Mouse (Mus musculus) ES-CJ7 (cell line): ENCODE measurements around the gene Exosc10.

Experiments
- DNase-seq: peaks from one replicate; pipeline ENCODE4 v3.0.0; 2011; ENCODE audit warnings: low read depth, low spot score

Exosc10 gene

DNA sequence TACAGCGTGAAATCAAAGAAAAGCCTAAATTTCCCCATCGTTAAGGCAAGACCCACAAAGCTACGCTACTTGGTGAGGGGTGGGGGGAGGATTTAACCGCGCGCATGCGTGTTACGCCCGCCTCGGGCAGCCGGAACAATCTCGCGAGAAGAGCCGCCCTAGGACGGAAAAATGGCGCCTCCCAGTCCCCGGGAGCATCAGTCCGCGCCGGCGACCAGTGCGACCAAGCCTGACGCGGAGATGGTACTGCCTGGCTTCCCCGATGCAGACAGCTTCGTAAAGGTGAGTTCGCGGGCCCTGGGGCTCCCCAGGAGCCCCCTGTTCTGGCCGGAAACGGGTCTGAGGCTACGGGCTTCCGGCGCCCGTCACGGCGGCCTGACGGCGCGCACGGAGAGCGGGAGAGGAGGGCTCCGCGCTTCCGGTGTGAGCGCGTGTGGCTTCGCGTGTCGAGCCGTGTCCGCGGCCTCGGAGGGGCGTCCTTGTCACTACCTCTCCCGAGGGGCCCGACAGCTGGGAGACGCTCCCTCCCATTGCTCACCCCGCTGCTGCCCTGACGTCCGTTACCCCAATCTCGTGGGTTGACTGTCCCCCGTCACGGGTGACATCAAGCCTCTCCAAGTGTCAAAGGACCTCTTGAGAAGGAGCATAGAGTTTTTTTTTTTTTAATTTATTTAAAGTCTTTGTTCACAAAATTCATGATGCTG lies at the start of gene Exosc10:
TSS of gene Exosc10 (plus strand) at position 133 of the 704 bp plus-strand sequence.
- peak; percentile 80 for DNase-seq

DNA sequence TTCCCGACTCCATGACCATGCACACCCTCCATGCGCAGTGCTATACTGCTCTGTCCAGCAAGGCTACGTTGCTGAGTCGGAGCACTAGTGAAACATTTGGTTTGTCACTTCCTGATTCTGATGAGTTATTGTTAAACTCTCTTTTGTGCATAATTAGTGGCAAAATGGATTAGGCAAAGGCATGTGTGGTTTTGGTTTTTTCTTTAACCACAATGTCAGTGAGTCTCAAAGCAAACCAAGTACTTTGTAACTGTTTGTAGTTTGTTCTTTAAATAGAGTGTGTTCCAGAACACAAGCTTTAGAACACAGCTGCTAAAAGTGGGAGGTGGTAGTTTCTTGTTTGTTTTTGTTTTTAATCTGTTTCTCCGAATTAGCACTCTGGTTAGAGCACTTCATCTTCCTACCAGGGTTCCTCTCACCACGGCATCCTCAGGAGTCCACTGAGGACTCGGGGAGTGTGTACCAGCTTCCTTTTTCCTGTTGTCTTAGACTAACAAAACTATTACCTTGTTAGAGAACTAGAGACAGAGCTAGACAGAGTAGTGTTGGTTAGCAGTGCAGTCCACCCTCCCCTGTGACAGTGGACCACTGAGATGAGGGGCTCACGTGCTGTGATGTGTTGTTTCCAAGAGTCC lies 48.7 kb upstream of the Exosc10 start:
- no peak for DNase-seq

DNA sequence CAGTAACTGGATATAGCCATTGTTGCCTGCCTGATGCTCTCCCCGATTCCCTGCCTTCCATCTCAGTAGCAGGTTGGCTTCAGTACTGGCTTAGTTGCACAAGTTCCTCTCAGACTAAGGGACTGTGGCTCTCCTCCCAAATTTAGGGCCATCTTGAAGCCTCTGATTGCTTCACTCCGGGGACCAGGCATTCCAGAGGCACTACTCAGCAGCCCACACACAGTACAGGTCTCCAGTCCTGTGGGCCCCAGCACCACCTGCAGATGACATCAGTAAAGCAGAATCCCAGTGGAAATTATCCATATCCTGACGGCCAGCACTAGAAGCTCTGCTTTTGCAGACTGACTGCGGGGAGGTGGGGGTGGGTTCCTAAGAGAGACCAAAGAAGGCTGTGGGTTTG lies 47.5 kb upstream of the Exosc10 start:
- no peak for DNase-seq

DNA sequence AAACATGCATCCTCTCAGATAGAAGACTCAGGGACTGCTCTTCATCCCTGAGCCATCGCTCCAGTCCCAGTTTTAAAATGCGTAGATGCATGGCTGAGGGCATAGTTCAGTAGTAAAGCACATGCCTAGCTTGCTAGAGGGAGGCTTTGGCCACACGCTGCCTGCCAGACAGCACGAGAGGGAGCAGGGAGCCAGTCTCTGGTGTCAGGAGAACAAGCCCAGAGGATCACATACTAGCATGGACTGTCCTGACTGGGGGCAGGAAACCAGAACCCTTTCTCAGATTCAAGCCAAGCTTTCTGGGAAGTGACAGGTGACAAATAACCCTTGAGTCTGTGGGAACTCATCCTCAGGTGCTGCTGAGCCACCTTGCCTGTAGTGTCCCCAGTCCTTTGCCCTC lies 46.9 kb upstream of the Exosc10 start:
- no peak for DNase-seq

DNA sequence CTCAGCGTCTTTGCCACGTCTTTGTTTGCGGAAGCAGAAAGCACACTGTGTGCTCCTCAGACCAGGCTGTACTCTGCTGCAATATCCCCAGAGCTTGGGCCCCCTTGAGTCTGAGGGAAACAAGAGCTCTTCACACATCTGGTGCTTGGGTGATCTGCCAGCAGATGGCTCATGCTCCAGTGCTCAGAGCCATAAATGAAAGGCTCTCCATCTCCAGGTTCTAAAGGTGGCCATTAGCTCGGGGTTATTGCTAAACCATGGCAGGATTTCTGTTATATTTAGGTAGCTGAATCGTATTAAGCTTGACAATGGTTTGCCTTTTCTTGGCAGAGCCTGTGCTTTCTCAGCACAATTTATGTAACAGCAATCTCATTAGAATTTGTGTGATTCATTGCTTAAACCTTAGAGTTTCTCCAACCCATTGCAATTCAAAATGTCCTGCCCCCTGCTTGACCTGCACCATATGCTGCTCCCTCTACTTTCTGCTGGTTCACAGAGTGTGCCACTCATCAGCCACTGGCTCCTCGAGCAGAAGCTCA lies 45.1 kb upstream of the Exosc10 start:
- DNase-seq: no peak

DNA sequence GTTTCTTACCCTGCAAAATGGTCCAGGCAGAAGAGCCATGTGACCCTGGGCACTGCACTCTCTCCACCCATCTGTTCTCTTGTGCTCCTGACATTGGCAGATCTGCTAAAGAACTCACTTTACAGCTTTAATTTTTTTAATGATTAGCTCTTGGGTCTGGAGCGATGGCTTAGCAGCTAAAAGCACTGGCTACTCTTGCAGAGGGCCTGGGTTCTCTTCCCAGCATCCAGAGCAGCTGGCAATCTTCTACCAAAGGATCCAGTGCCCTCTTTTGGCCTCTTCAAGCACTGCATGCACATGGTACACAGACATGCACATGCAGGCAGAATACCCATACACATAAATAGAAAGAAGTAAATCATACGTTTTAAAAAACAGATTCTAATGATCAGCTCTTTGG lies 42.9 kb upstream of the Exosc10 start:
- DNase-seq: peak; percentile 27

DNA sequence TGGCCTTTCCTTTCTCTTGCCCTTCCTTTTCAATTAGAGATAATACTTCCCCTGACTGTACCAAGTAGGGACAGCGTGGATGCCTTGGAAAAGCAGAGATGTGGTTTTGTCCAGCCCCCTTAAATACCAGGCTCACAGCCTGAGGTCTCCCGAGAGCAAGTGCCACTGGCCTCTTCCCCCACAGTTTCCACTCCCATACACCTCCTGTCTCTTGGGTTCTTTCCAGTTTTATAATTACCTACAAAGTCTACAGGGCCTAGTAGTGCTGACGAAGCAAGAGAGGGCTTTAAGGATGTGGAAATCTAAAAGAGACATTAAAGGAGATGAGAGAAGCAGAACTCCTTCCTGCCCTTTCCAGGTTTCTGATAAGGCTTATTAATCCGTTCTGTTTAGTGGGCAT lies 40.4 kb upstream of the Exosc10 start:
- no peak for DNase-seq

DNA sequence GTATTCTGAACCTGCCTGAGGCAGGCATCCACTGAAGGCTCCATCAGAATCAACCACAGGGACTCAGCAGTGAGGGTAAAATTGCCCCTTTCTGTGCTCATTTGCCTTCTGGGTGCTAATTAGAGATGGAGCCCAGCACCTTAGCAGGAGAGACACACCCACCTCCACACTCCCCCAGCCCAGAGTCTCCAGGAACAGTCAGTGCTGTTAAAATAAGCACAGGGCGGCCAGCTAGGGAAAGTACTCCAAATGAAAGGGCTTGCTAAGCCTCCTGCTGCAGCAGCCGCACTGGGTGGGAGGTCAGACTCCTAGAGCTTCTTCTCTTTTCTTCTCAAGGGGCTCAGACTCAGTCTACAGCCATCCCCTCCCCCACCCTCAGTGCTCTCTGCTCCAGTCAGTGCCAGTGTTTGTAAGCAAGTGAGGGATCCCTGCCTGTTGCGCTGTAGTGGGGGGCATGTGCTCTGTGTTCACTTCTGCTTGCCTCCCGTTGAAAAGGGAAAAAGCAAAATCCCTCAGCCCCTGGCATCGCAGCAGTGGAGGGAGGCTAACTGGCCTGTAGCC lies 39.9 kb upstream of the Exosc10 start:
- no peak for DNase-seq

DNA sequence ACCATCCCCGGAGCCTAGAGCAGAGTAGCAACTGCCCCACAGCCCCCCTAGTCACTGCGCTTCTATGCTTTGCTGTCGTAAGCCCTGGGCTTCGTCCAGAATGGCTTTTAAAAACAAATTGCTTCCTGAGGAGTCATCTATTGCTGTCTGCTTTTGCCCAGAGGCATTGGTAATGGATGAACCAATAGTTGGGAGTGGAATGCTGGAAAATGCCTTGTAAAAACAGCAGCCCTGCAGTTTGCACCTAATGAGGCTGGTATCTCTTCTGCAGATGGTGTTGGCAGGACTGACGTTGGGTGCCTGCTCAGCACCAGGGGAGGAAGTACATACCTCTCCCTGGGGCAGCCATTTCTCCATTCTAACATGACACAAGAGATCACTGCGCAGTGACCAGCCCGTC lies 34.7 kb upstream of the Exosc10 start:
- DNase-seq: no peak

DNA sequence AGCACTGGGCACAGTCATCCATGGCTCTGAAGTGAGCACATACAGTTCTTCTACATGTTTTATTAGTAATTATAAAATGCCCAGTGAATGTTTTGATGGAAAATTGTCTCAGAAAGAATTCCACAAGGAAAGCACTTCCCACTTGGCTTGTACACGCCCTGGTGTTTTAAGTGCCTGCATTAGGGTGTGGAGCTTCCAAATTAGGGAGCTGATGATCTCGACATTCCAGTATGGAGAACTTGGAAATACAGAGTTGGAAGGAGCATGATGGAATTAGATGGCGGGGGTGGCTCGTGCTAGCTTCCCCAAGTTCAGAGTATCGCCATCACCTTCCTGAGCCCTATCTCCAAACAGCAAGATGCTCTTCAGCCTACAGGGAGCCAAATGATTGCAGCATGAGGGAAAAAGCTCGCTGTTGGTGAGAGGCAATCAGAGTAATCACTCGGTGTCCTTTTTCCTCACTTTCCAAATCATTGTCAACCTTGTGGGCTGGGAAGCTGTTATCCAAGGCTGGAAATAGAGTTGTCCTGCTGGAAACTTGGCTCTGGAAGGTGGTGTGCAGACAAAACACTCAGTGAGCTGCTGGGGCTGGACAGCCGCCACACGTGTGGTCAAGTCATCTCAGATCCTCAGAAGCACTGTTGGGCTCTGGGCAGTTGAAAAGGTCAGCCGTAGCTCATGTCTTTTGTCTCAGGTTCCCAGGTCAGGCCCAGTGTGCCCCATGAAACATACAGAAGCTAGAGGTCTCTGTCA lies 30.9 kb upstream of the Exosc10 start:
- no peak for DNase-seq

DNA sequence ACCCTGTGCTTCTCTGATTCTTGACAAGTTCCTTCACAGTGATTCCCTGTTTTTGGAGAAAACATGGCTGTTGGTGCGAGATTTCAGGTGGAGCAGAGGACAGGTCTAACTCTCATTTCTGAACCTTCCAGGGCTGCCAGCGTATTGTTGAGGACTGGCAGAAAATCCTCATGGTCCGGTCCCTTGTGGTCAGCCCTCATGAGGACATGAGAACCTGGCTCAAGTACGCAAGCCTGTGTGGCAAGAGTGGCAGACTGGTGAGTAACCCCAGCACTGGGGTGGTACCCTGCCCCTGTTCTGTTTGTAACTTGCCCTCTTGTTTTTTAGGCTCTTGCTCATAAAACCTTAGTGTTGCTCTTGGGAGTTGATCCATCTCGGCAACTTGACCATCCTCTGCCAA lies 27.9 kb upstream of the Exosc10 start:
- no peak for DNase-seq

DNA sequence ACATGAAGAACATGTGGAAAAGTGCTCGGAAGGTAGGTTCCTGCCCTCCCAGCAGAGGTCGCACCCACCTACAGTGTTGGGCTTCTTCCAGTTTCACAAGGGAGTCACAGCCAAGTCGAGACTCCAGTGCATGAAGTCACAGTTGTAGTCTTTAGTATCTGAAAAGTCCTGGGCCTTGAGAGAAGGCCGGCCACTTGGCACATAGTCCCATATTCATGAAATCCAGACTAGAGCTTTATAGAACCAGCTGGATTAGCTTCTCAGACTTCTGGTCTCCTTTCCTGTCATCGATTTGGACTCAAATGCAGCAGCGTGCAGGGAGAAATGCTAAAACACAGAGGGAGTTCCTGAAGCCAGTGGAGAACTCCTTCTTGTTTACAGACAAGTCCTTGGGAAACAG lies 27.5 kb upstream of the Exosc10 start:
- no peak for DNase-seq

DNA sequence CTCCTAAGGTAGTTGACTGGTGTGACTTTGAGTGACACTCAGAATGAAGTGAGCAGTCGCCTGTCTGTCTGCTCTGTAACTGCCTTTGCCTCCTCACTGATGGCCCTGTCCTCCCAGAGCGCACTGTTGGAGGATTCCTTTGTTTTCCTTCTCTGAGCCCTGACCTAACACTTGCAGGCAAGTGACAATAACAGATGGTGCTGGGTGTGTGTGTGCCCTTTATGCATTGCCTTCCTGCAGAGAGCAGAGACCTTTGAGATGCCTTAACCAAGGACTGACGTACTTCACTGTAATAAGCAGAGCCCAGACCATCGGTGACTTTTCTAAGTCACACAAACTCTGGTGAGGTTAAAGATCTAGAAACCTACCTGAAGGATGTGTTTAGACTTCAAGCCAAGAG lies 26.9 kb upstream of the Exosc10 start:
- no peak for DNase-seq

DNA sequence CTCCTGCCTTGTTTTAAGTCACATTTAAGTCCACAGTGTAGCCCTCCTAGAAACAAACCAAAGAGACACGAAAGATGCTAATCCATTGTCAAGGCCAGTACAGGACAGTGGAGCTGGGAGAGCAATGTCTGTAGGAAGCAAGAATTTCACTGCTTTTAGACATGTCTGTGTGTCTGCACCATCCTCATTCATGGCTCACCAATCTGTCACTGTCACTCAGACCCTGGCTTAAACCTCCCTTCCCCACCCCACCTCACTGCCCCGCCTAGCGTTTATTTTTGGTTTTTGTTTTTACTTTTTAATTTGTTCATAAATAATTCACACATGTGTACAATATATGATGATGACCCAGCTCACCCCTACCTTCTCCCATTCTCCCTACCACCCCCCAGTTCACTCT lies 25.7 kb upstream of the Exosc10 start:
- DNase-seq: no peak

DNA sequence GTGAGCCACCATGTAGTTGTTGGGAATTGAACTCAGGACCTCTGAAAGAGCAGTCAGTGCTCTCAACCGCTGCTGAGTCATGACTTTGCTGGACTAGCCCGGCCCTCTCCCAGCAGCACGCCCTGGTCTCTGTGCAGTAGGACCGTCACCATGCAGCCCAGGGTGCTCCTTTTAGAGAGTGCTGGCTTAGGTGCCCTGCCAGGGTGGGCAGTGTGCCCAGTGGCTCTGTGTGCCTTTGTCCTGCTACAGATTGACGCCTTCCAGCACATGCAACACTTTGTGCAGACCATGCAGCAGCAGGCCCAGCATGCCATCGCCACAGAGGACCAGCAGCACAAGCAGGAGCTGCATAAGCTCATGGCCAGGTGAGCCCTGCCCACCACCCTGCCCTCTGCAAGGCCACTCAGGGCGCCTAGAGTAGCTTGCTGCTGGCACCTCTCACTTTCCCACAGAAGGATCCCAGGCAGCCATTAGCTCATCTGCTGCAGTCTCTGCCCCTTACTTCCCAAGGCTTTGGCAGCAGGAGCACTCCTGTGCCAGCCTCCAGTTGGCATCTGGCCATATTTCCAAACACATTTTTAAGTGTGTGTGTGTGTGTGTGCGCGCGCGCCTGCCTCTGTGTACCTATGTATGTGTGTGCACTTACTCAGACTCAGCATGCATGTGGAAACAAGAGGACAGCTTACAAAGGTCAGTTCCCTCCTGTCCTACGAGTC lies 24.5 kb upstream of the Exosc10 start:
- no peak for DNase-seq

DNA sequence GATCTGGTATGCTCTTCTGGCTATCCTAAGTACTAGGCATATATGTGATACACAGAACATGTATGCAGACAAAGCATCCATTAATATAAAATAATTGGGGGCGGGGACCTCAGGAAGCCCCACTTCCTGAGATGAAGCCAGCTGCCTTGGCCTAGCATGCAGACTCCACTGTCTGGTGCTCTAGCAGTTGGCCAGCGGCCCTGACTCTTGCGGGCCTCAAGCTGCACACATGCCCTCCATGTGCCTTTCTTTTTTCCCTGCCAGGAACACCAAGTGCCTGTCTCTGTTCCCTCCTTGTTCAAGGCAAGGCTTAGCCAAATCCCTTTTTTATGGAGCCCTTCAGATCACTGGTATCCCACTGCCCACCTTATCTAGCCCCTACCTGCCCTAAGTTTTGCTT lies 22.4 kb upstream of the Exosc10 start:
- DNase-seq: no peak

DNA sequence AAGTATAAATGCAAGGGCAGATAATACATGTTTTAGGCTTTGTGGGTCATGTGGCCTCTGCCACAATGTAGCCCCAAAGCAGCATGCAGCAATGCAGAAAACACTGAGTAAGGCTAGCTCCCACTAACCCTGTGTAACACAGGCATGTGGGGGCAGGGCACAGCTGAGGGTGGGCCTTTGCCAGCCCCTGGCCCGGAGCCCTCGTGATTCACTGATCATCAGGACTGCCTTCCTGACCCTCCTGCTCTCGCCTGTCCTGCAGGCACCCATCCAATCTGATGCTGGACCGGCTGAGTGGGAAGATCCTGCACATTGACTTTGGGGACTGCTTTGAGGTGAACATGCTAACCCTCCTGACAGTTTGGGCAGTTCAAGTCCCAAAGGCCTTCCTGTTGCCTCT lies 9.1 kb upstream of the Exosc10 start:
- DNase-seq: no peak

DNA sequence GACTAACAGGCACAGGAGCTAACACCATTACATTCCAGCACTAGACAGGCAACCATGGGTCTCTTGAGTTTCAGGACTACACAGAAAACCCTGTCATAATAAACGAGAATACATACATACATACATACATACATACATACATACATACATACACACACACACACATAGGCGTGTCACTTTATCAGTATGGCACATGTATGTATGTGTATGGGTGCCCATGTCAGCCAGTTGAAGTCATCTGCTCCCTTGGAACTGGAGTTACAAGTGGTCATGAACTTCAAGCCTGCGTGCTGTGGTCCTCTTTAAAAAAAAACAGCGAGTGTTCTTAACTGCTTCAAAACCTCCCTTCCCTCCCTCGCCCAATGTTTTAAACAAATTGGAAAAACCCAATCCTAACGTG lies 463 bp upstream of the Exosc10 start:
- DNase-seq: no peak

DNA sequence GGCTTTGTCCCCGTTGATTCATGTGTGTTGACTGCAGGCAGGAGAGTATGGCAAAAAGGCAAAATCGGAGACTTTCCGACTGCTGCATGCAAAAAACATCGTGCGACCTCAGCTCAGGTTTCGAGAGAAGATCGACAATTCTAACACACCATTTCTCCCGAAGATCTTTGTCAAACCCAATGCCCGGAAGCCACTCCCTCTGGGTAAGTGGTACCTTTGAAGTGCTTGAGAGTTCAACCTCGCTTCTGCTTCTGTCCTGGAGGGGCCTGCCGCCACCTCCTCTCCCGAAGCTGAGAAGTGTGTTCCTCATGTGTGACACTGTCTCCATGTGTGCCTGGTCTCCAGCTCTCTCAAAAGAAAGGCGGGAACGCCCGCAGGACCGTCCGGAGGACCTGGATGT lies 4.4 kb downstream of the Exosc10 start:
- DNase-seq: peak; percentile 21

DNA sequence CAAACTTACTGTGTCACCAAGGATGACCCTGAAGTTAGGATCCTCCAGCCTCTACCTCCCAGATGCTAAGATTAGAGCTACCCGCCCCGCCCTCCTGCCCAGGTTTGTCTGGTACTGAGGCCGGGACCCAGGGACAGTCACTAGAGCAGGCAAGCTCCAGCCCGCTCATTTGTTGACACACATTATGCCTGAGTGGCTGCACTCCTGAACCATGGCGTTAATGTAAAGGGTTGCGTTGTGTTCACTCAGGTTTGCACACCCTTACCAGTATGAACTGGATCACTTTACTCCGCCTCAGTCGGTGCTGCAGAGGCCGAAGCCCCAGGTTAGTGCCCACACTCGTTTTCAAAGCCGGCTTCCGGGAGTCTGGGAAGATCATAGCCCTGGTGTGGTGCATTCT lies 5.4 kb downstream of the Exosc10 start:
- no peak for DNase-seq

DNA sequence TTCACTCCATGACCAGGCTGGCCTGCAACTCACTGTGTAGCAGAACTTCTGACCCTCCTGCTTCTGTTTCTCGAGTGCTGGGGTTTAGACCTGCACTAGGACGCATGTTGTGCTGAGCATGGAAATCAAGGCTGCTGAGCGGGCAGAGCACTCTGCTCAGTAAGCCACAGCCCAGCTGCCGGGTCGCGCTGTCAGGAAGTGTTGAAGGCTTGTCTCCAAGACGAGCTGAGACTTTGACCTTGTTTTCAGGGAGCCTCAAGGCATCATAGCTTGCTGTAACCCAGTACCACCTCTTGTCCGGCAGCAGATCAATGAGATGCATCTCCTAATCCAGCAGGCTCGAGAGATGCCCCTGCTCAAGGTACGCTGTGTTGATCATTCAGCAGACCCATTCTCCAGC lies 11.9 kb downstream of the Exosc10 start:
- no peak for DNase-seq
